Mouse (Mus musculus) olfactory bulb, adult 2 months (tissue): ENCODE results near the gene Sox15.

ENCODE experiments used
- CTCF ChIP-seq: fragments of 200-500 bp; IDR thresholded peaks from 2 replicates; pipeline ENCODE4 v1.5.1; 2012; ENCODE audit warnings: low read depth, mild to moderate bottlenecking, low read length, moderate library complexity; ENCODE audit not compliant: insufficient read depth
- POLR2A ChIP-seq: fragments of 200-500 bp; IDR thresholded peaks from 2 replicates; pipeline ENCODE4 v1.6.1; 2012; ENCODE audit warnings: mild to moderate bottlenecking, low read depth, low read length, moderate library complexity; ENCODE audit not compliant: insufficient read depth

DNA sequence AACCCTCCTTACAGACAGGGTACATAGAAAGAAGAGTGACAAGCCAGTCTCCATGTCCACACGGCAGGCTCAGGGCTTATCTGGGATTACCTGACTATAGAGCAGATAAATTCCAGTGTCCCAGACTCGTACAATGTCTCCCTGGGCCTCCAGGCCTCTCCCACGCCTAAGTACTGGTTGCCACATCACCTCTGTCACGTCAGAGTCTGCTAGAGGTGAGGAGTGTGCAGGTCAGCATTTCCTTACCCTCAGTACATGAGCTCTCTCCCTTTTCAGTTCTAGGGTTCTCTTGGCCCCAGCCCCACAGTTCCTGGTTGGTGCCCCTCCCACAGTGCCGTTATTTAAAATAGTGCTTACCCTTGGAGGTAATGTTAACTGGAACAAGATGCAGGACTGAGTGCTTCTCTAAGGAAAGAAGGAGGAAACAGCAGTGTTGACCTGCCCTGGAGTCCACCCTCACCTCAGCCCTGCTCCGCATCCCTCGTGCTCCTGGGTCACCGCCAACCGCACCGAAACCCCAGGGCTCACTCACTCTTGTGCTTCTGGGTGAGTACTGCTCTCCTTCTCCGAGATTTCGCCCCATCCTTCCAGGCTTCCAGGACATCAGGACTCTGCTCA, 29.1 kb downstream of the Sox15 start:
- TF ChIP-seq CTCF: no peak
- no peak for TF ChIP-seq POLR2A
